Mouse (Mus musculus) midbrain, embryonic 12.5 days (tissue): ENCODE measurements around the gene Tmem44. TPM values are rescaled to one million over a fixed set of nuclear protein-coding genes. Genes with fewer than 3 reads are reported as not detected.
A peak's percentile ranks its signal among the peaks of the same experiment; 100 is the strongest.

Experiments
- ATAC-seq: fragments of 200-750 bp; cut with Nextera tagmentation; 2 replicates; pipeline ENCODE4 v1.8.0; 2017; ENCODE audit warnings: low read depth, moderate TSS enrichment, moderate library complexity; ENCODE audit not compliant: low FRiP score
- H3K27ac ChIP-seq: fragments of 300-500 bp; sonication (generic); replicated peaks from 2 replicates; pipeline ENCODE4 v1.5.1; 2016; ENCODE audit warnings: mild to moderate bottlenecking
- H3K27me3 ChIP-seq: fragments of 300-500 bp; sonication (generic); 2 replicates; pipeline ENCODE4 v1.6.1; 2016; ENCODE audit warnings: mild to moderate bottlenecking
- H3K36me3 ChIP-seq: fragments of 300-500 bp; sonication (generic); 2 replicates; pipeline ENCODE4 v1.6.1; 2016
- H3K4me1 ChIP-seq: fragments of 300-500 bp; sonication (generic); 2 replicates; pipeline ENCODE4 v1.6.1; 2016
- H3K4me2 ChIP-seq: fragments of 300-500 bp; sonication (generic); replicated peaks from 2 replicates; pipeline ENCODE4 v1.6.1; 2016; ENCODE audit warnings: mild to moderate bottlenecking, moderate library complexity
- H3K4me3 ChIP-seq: fragments of 300-500 bp; sonication (generic); 2 replicates; pipeline ENCODE4 v1.5.1; 2016; ENCODE audit warnings: mild to moderate bottlenecking
- H3K9ac ChIP-seq: fragments of 300-500 bp; sonication (generic); replicated peaks from 2 replicates; pipeline ENCODE4 v1.6.1; 2016; ENCODE audit warnings: mild to moderate bottlenecking, moderate library complexity
- H3K9me3 ChIP-seq: fragments of 300-500 bp; sonication (generic); 2 replicates; pipeline ENCODE4 v1.6.1; 2016; ENCODE audit warnings: mild to moderate bottlenecking
- WGBS: fragments of 180-500 bp; shearing (Covaris S2); methylation state at CpG from one replicate; pipeline ENCODE4 v1.1.7; 2016; 5-methylcytosine and 5-hydroxymethylcytosine counted together
- polyA plus RNA-seq: library from polyadenylated mRNA; unstranded; fragments of >200 nt; fragmentation: Nextera tagmentation; extraction: Ambion mirVana; gene quantifications from 2 replicates; pipeline ENCODE4 v1.2.1, GENCODE M21; 2016

Gene Tmem44
- 52.2 and 55.1 TPM in 2 replicates for polyA plus RNA-seq

DNA sequence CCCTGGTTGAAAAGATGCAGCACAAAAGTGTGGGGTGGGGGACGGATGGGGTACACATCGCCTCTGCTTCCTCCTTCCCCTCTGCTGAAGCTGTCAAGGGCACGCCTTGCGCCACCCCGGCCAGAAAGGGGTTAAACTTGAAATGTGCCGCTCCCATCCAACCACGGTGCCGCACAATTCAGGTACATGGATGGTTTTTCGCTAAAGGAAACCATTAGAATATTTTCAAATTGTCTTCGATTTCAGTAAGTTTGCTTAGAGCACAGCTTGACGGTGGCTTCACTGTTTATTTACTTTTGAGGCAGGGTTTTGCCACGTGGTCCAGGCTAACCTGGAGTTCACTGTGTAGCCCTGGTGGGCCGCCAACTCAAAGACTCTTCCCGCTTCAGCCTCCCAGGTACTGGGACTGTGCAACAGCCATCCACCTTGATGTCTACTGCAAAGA, at the start of gene Tmem44:
Gene Tmem44, minus strand, starts transcription at position 95 of the 445 bp plus-strand sequence.
- H3K9ac ChIP-seq: peak within 1 kb of the TSS; percentile 91
- peak; percentile 75 for ATAC-seq
- H3K36me3 ChIP-seq: peaks cover 12% of the 10 kb centered on the region
- H3K27me3 ChIP-seq: peaks cover 8% of the 10 kb centered on the region; the same call in 1 of the 2 replicates
- H3K27ac ChIP-seq: peak within 1 kb of the TSS; percentile 75
- H3K4me3 ChIP-seq: peak within 1 kb of the TSS; percentile 77
- WGBS: 11% methylated on average over 14 of the region's 14 CpGs
- H3K9me3 ChIP-seq: peaks cover 11% of the 10 kb centered on the region
- H3K4me1 ChIP-seq: peaks cover 18% of the 10 kb centered on the region
- H3K4me2 ChIP-seq: peak within 1 kb of the TSS; percentile 66

- peak within 1 kb of the TSS; percentile 85 for H3K4me2 ChIP-seq
- H3K27ac ChIP-seq: peak within 1 kb of the TSS; percentile 43; the same call in 1 of the 2 replicates
- no peaks in the 10 kb centered on the region for H3K9me3 ChIP-seq
- H3K4me3 ChIP-seq: peak within 1 kb of the TSS; percentile 55
- H3K27me3 ChIP-seq: peaks cover 57% of the 10 kb centered on the region
- ATAC-seq: peak; percentile 69
- peak within 1 kb of the TSS; percentile 70 for H3K9ac ChIP-seq
- WGBS: 1% methylated on average over 63 of the region's 63 CpGs
- peaks cover 37% of the 10 kb centered on the region for H3K4me1 ChIP-seq
- no peaks in the 10 kb centered on the region for H3K36me3 ChIP-seq
Measured at GRCm38 (mm10) chr16:30599491-30600268, 49.0 kb upstream of the Tmem44 start, which contains the start of gene Fam43a. Gene Fam43a, plus strand, starts transcription at chr16:30599723.

GRCm38 (mm10) chr16:30596959-30597681, 46.5 kb upstream of the Tmem44 start:
- ATAC-seq: peak; percentile 39; the same call in 1 of the 2 replicates
- no peaks in the 10 kb centered on the region for H3K9me3 ChIP-seq
- H3K9ac ChIP-seq: no peak overlapping the region; the same call in 1 of the 2 replicates
- peak overlapping the region; percentile 3; the same call in 1 of the 2 replicates for H3K4me3 ChIP-seq
- H3K27me3 ChIP-seq: peaks cover 56% of the 10 kb centered on the region
- peak overlapping the region; percentile 42 for H3K4me2 ChIP-seq
- WGBS: 11% methylated on average over 16 of the region's 16 CpGs
- peaks cover 32% of the 10 kb centered on the region for H3K4me1 ChIP-seq
- no peak overlapping the region for H3K27ac ChIP-seq
- no peaks in the 10 kb centered on the region for H3K36me3 ChIP-seq

GRCm38 (mm10) chr16:30595835-30596557, 45.4 kb upstream of the Tmem44 start:
- H3K27me3 ChIP-seq: peaks cover 45% of the 10 kb centered on the region
- no peak for ATAC-seq
- 49% methylated on average over 14 of the region's 14 CpGs for WGBS

GRCm38 (mm10) chr16:30595356-30595755, 44.7 kb upstream of the Tmem44 start:
- H3K36me3 ChIP-seq: no peaks in the 10 kb centered on the region
- no peak overlapping the region for H3K27ac ChIP-seq
- no peak for ATAC-seq
- H3K27me3 ChIP-seq: peaks cover 39% of the 10 kb centered on the region
- no peaks in the 10 kb centered on the region for H3K9me3 ChIP-seq
- 56% methylated on average over 3 of the region's 3 CpGs for WGBS
- H3K4me2 ChIP-seq: no peak overlapping the region
- no peak overlapping the region for H3K4me3 ChIP-seq
- H3K9ac ChIP-seq: no peak overlapping the region
- H3K4me1 ChIP-seq: peaks cover 17% of the 10 kb centered on the region

More at GRCm38 (mm10) chr16:30595835-30596557, 45.4 kb upstream of the Tmem44 start:
- no peak overlapping the region for H3K27ac ChIP-seq
- no peaks in the 10 kb centered on the region for H3K9me3 ChIP-seq
- no peak overlapping the region for H3K9ac ChIP-seq
- no peaks in the 10 kb centered on the region for H3K36me3 ChIP-seq
- no peak overlapping the region for H3K4me3 ChIP-seq
- H3K4me2 ChIP-seq: no peak overlapping the region
- H3K4me1 ChIP-seq: peaks cover 23% of the 10 kb centered on the region

- no peaks in the 10 kb centered on the region for H3K9me3 ChIP-seq
- H3K27me3 ChIP-seq: peaks cover 19% of the 10 kb centered on the region
- H3K36me3 ChIP-seq: no peaks in the 10 kb centered on the region
- H3K4me1 ChIP-seq: peaks cover 11% of the 10 kb centered on the region
- H3K4me3 ChIP-seq: no peak overlapping the region
- no peak for ATAC-seq
- no peak overlapping the region for H3K9ac ChIP-seq
- WGBS: 45% methylated on average over 3 of the region's 3 CpGs
- H3K27ac ChIP-seq: no peak overlapping the region
- no peak overlapping the region for H3K4me2 ChIP-seq
Measured at GRCm38 (mm10) chr16:30591990-30592389, 41.3 kb upstream of the Tmem44 start.

- ATAC-seq: no peak
Measured at GRCm38 (mm10) chr16:30590264-30591209, 39.9 kb upstream of the Tmem44 start.

DNA sequence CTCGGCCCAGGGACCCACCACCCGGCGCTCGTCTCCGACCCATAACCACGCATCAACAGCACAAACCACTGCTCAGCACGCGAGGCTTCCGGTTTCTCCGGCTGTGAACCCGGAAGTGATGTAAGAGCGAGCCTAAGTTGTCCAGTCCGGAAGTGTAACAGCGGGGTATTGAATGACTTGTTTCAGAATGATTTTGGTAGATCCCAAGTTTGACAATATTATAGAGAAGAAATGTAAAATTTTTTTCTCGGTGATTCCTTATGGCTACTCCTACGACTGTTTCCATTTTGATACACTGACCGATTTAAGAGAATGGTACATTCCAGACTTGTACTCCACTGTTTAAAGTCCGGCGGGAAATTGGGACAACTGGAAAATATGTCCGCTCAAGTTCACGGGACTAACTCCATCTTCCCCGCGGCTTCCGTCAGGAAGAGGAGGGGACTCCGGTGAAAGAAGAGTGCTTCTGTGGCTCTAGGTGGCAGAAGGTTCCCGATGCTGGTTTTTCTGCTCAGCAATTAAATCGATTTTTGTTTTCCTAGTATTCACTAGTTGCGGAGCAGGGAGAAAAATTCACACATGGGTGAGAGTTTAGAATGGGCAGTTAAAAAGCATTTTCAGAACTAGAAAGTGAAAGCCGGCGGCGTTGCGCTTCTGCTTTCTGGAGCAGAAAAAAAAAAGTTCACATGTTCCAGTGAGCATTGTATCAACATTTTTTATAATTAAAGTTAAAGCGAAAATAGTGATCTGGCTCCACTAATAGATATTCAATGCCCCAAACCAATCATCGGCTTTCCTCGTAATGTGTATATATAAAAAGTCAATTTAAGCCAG, 37.1 kb upstream of the Tmem44 start, which contains the start of gene Lsg1:
Gene Lsg1, minus strand, starts transcription at position 99 of the 834 bp plus-strand sequence.
- peak; percentile 96 for ATAC-seq
- H3K27me3 ChIP-seq: no peaks in the 10 kb centered on the region
- H3K9ac ChIP-seq: peak within 1 kb of the TSS; percentile 77
- no peaks in the 10 kb centered on the region for H3K9me3 ChIP-seq
- peak within 1 kb of the TSS; percentile 90 for H3K4me2 ChIP-seq
- whole genome bisulfite sequencing: 4% methylated on average over 35 of the region's 35 CpGs
- peaks cover 11% of the 10 kb centered on the region for H3K4me1 ChIP-seq
- peak within 1 kb of the TSS; percentile 87 for H3K4me3 ChIP-seq
- H3K27ac ChIP-seq: peak within 1 kb of the TSS; percentile 52; the same call in 1 of the 2 replicates
- peaks cover 29% of the 10 kb centered on the region for H3K36me3 ChIP-seq

More at GRCm38 (mm10) chr16:30590264-30591209, 39.9 kb upstream of the Tmem44 start:
- H3K4me1 ChIP-seq: peaks cover 11% of the 10 kb centered on the region
- H3K4me3 ChIP-seq: no peak overlapping the region
- peaks cover 6% of the 10 kb centered on the region; the same call in 1 of the 2 replicates for H3K27me3 ChIP-seq
- H3K9me3 ChIP-seq: no peaks in the 10 kb centered on the region
- 51% methylated on average over 7 of the region's 7 CpGs for whole genome bisulfite sequencing
- no peak overlapping the region for H3K9ac ChIP-seq
- no peak overlapping the region for H3K4me2 ChIP-seq
- H3K27ac ChIP-seq: no peak overlapping the region
- H3K36me3 ChIP-seq: peaks cover 2% of the 10 kb centered on the region; the same call in 1 of the 2 replicates

- peak overlapping the region; percentile 52; the same call in 1 of the 2 replicates for H3K27ac ChIP-seq
- peaks cover 36% of the 10 kb centered on the region for H3K36me3 ChIP-seq
- no peaks in the 10 kb centered on the region for H3K27me3 ChIP-seq
- ATAC-seq: no peak; the same call in 1 of the 2 replicates
- peak overlapping the region; percentile 77 for H3K9ac ChIP-seq
- H3K9me3 ChIP-seq: no peaks in the 10 kb centered on the region
- WGBS: 4% methylated on average over 19 of the region's 19 CpGs
- H3K4me2 ChIP-seq: peak overlapping the region; percentile 90
- peak overlapping the region; percentile 87 for H3K4me3 ChIP-seq
- H3K4me1 ChIP-seq: peaks cover 11% of the 10 kb centered on the region
Measured at GRCm38 (mm10) chr16:30586935-30587493, 36.4 kb upstream of the Tmem44 start.

GRCm38 (mm10) chr16:30580765-30581164, 30.1 kb upstream of the Tmem44 start:
- H3K9me3 ChIP-seq: no peaks in the 10 kb centered on the region
- H3K4me2 ChIP-seq: no peak overlapping the region
- H3K36me3 ChIP-seq: peaks cover 99% of the 10 kb centered on the region
- no peaks in the 10 kb centered on the region for H3K4me1 ChIP-seq
- no peak overlapping the region for H3K4me3 ChIP-seq
- no peak for ATAC-seq
- 85% methylated on average over 5 of the region's 5 CpGs for WGBS
- no peaks in the 10 kb centered on the region for H3K27me3 ChIP-seq
- H3K27ac ChIP-seq: no peak overlapping the region
- H3K9ac ChIP-seq: no peak overlapping the region
